Mouse (Mus musculus) liver, postnatal 0 days (tissue): Measurements from ENCODE around the gene Rufy1.

Source experiments
- CTCF ChIP-seq: sonication (generic); IDR thresholded peaks from 2 replicates; pipeline ENCODE4 v1.5.1; 2016; ENCODE audit warnings: antibody characterized with exemption, low read depth
- EP300 ChIP-seq: IDR thresholded peaks from 2 replicates; pipeline ENCODE4 v1.6.1; 2016; ENCODE audit warnings: antibody characterized with exemption, low read depth, mild to moderate bottlenecking

DNA sequence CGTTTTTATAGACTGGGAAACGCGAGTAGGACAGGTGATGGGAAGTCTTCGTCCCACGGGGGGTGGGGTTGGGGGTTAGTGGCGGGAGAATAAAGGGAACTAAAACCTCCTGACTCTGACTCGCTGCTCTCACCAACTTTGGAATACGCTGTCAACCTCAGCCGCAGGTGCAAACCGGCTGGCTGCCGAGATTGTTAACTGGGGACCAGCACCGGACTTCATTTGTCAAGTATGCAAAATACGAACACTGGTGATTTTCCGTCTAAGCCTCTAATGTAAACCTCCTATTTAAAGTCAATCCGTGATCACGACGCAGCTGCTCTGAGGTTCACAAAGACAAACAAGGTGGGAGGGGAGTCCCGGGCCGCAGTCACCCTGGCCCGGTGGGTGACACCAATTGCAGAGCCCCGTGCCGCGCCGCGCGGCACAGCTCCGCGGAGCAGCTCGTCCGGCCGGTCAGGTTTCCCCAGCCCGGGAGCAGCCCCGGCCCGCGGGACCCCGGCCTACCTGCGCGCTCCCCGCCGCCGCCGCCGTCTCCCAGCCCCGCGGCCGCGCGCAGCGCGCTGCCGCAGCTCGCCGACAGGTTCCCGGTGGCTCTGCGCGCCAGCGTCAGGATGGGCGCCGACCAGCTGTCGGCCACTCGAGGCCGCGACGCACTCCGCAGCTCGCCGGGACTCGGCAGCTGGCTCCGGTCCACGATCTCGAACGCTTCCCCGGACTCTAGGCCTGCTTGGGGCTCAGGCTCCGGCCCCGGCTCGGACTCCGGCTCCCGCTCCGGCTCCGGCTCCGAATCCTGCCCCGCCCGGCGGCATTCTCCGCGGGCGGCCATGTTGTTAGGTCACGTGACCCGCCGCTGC is at the start of gene Rufy1:
- 0 out of 2 replicates have a peak, but pooled peaks have one; percentile 15 for TF ChIP-seq CTCF
- no peak for TF ChIP-seq EP300
